Mouse (Mus musculus) limb, embryonic 10.5 days (tissue): ENCODE measurements around the gene Prn. TPM values are rescaled to one million over a fixed set of nuclear protein-coding genes. Genes with fewer than 3 reads are reported as not detected.

Experiments used
- DNase-seq: peaks from one replicate; pipeline ENCODE4 v3.0.0-alpha.2; 2017; ENCODE audit warnings: low spot score
- H3K27ac ChIP-seq: fragments of 300-500 bp; sonication (generic); 2 replicates; pipeline ENCODE4 v1.5.1; 2016; ENCODE audit warnings: mild to moderate bottlenecking
- H3K27me3 ChIP-seq: fragments of 300-500 bp; sonication (generic); 2 replicates; pipeline ENCODE4 v1.6.1; 2016; ENCODE audit warnings: low read depth, mild to moderate bottlenecking; ENCODE audit not compliant: poor library complexity, severe bottlenecking
- H3K36me3 ChIP-seq: fragments of 300-500 bp; sonication (generic); 2 replicates; pipeline ENCODE4 v1.6.1; 2016; ENCODE audit warnings: mild to moderate bottlenecking, moderate library complexity
- H3K4me1 ChIP-seq: fragments of 300-500 bp; sonication (generic); 2 replicates; pipeline ENCODE4 v1.6.1; 2016
- H3K4me3 ChIP-seq: fragments of 300-500 bp; sonication (generic); 2 replicates; pipeline ENCODE4 v1.5.1; 2016; ENCODE audit warnings: mild to moderate bottlenecking, moderate library complexity
- H3K9me3 ChIP-seq: fragments of 300-500 bp; sonication (generic); replicated peaks from 2 replicates; pipeline ENCODE4 v1.6.1; 2016; ENCODE audit warnings: mild to moderate bottlenecking
- WGBS: fragments of 180-500 bp; shearing (Covaris S2); methylation state at CpG from one replicate; pipeline ENCODE4 v1.1.7; 2016; 5-methylcytosine and 5-hydroxymethylcytosine counted together
- polyA plus RNA-seq: library from polyadenylated mRNA; unstranded; fragments of >200 nt; fragmentation: Nextera tagmentation; extraction: Ambion mirVana; gene quantifications from 2 replicates; pipeline ENCODE4 v1.2.1, GENCODE M21; 2016

Gene Prn
- polyA plus RNA-seq, 1 experiment from 2014 or later = not detected

DNA sequence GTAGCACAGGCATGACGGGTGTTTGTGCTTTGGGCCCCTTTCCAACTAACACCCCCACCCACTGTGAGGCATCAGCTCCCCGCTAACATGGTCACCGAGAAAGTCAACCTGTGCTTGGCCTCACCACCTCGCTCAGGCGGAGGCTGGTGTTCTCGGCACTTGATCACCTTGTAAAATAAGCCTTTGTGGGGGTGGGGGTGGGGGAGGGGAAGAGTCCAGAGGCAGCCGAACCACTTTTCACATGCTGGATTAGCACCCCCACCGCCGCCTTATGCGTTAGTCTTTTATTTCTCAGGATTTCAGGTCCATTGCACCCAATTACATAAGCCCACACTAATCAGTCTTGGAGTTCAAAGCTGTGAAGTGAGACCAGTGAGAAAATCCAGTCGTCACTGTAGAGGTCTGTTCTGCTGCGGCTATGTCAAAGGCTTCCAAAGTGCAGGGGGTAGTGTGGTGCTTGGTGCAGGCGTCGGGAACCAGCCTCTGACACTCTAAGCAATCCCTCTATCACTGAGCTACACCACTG, 83.9 kb downstream of the Prn start:
- DNase-seq = no peak
- H3K4me1 ChIP-seq = peaks cover 13% of the 10 kb centered on the region
- no peak overlapping the region for H3K4me3 ChIP-seq
- WGBS = 25% methylated on average over 14 of the region's 14 CpGs
- peaks cover 12% of the 10 kb centered on the region; the same call in 1 of the 2 replicates for H3K27me3 ChIP-seq
- no peak overlapping the region; the same call in 1 of the 2 replicates for H3K27ac ChIP-seq
- H3K36me3 ChIP-seq = no peaks in the 10 kb centered on the region
- no peaks in the 10 kb centered on the region for H3K9me3 ChIP-seq

DNA sequence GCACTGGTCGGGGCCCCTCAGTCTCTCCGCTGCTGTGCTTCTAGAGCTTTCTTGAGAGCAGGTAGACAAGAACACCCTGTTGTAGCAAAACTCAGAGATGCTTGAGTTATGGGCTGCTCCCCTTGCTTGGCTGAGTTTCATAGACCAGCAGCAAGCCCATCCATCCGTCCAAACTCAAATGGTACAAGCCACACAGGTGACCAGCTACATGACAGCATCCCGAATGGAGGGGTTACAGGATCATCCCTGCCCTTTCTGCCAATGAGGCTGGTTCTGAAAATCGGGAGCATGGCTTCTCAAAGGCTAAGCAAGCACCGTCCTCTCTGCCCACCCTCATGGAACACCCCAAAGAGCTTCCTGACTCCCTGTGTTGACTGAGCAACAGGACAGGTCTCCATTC, 85.2 kb downstream of the Prn start:
- Histone ChIP-seq H3K27ac (no peak overlapping the region), H3K4me3 (no peak overlapping the region), H3K9me3 (no peaks in the 10 kb centered on the region), H3K27me3 (peaks cover 12% of the 10 kb centered on the region; the same call in 1 of the 2 replicates), H3K4me1 (peaks cover 13% of the 10 kb centered on the region), H3K36me3 (no peaks in the 10 kb centered on the region)
- 88% methylated on average over 6 of the region's 6 CpGs for WGBS
- no peak for DNase-seq

DNA sequence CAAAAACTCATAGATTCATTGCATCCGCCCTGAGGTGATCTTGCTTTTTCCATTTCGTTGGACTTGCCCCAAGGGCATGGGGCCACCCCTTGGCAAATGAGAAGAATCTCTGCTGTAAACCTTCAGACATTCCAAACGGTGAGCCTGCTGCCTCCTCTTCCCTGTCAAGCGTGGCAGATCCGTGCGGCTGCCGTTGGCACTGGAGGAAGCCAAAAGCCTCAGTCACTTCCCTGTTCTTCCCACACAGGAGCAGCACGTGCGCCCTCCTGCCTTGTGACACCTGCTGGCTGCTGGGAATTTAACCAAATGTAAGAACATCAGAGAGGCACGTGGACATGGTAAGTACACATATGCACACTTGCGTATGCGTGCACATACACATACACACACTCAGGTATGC, 86.0 kb downstream of the Prn start:
- 90% methylated on average over 12 of the region's 12 CpGs for WGBS
- H3K36me3 ChIP-seq = no peaks in the 10 kb centered on the region
- H3K4me1 ChIP-seq = peaks cover 13% of the 10 kb centered on the region
- H3K4me3 ChIP-seq = no peak overlapping the region
- DNase-seq = no peak
- no peaks in the 10 kb centered on the region for H3K9me3 ChIP-seq
- H3K27ac ChIP-seq = no peak overlapping the region
- H3K27me3 ChIP-seq = peaks cover 12% of the 10 kb centered on the region; the same call in 1 of the 2 replicates

DNA sequence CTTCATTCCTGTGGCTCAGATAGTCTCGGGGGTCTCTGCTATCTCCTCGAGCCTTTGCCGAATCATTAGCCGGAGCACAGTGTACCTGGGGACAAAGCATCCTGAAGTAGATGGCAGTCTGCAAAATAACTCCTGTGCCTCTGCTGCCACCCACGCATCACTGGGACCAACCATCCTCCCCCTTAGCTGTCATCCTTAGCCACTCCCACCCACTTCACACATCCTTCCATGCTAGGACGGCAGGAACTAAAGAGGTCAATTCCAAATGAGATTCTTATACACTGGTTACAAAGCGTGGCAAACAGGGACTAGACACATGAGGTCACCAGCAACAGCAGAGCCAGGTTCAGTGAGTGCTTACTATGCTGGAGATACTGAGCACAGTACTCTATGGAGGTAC, 86.6 kb downstream of the Prn start:
- Histone ChIP-seq H3K27ac (no peak overlapping the region), H3K4me3 (no peak overlapping the region), H3K4me1 (peaks cover 13% of the 10 kb centered on the region), H3K36me3 (no peaks in the 10 kb centered on the region), H3K9me3 (no peaks in the 10 kb centered on the region), H3K27me3 (peaks cover 12% of the 10 kb centered on the region; the same call in 1 of the 2 replicates)
- no peak for DNase-seq
- WGBS = 83% methylated on average over 7 of the region's 7 CpGs

DNA sequence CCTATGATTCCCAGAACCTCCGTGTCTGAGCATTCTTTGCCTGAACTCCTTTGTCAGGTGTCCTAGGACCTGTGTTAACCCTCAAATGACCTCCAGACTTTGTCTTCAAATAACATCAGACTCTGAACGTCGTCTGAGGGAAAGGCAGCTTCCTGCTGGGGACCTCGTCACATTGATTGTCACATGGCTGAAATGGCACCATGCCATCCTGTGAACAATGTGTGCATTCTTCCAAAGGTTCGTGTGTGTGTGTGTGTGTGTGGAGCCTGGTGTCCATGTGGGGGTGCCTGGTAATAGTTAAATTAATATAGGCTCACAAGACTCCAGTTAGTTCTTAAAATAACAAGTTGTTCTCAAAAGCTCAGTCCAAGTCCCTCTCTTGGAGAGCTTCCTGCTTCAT, 87.6 kb downstream of the Prn start:
- Histone ChIP-seq H3K27ac (no peak overlapping the region), H3K4me3 (no peak overlapping the region), H3K36me3 (no peaks in the 10 kb centered on the region), H3K9me3 (no peaks in the 10 kb centered on the region), H3K27me3 (peaks cover 12% of the 10 kb centered on the region; the same call in 1 of the 2 replicates), H3K4me1 (peaks cover 13% of the 10 kb centered on the region)
- no peak for DNase-seq
- 70% methylated on average over 5 of the region's 5 CpGs for WGBS

DNA sequence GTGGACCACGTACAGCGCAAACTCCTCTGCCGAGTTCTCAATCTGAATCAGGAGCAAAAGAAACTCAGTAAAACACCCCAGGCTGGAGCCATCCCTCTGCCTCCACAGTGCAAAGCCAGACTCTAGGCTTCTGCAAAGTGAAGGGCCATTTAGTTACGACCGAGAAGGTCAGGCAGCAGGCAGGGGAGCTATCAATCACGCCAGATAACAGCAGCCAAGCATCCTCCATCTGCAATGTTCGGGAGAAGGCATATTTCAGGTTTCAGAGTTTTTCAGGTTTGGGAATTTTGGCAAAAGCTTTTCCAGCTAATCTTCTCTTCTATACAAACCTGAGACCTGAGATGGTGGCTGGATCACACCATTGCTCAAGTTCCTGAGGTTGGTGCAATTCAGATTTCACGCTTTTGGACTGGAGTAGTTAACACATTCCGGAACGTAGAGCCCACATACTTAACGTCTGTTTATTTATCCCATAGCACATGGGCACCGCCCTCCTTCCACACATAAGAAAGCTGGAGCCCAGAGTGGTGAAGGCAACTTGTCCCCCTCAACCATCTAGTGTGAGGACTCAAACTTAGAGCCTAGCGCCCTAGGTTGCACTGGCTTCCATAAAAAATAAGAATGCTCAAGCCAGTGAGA, 92.1 kb downstream of the Prn start:
- 48% methylated on average over 13 of the region's 13 CpGs for WGBS

DNA sequence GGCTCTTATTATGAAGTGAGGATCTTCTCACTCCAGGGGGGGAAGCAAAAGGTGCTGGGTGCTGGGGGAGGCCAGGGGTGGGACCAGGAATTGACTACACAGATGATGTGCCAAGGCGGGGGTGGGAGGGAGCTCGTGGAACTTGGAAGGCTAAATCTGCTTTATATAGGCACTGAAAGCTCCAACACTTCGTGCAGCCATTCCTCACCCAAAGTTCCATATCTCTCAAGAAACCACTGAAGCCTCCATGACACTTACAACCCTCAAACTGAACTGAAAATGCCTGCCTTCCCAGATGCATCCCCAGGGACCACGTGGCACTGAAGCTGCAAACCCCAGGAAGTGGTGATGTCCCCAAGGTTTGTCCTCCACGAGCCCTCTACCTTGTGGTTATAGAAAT, 94.2 kb downstream of the Prn start:
- Histone ChIP-seq H3K27me3 (no peaks in the 10 kb centered on the region), H3K4me1 (peaks cover 38% of the 10 kb centered on the region), H3K9me3 (no peaks in the 10 kb centered on the region), H3K27ac (no peak overlapping the region), H3K4me3 (no peak overlapping the region), H3K36me3 (no peaks in the 10 kb centered on the region)
- DNase-seq = no peak
- WGBS = 78% methylated on average over 5 of the region's 5 CpGs

More for the DNA sequence above, 92.1 kb downstream of the Prn start:
- Histone ChIP-seq H3K9me3 (no peaks in the 10 kb centered on the region), H3K27me3 (no peaks in the 10 kb centered on the region), H3K36me3 (no peaks in the 10 kb centered on the region), H3K4me1 (peaks cover 17% of the 10 kb centered on the region; the same call in 1 of the 2 replicates), H3K4me3 (no peak overlapping the region), H3K27ac (no peak overlapping the region)
- no peak for DNase-seq

DNA sequence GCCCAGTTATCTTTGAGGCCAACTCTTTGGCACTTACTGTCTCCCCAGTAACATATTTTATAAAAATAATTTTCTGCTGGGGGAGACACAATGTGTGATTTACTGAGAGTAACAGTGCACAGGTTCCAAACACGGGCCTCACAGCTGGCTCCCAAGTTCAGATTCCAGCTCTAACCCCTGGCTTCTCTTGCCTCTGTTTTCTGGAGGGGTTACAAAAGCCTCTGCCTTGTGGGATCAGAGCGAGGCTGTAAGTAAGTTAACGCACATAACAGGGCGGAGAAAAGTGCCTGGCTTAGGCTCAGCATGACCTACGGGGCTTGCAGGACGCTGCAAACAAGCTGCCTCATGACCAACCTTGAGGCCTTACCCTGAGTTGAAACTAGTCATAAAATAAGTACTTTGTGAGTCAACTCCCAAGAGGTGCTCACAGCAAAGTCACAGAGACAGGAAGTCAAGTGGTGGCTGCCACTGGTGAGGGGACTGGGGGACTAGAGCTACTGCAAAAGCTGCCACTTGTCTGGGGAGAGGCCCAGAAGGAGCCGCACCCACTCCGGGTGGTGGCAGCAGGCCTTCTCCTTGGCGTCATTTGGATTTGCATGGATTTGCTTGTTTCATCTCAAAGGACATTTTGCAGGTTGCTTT, 94.9 kb downstream of the Prn start:
- Histone ChIP-seq H3K36me3 (no peaks in the 10 kb centered on the region), H3K27ac (peak overlapping the region; percentile 42; the same call in 1 of the 2 replicates), H3K4me1 (peaks cover 39% of the 10 kb centered on the region), H3K4me3 (no peak overlapping the region), H3K27me3 (no peaks in the 10 kb centered on the region), H3K9me3 (no peaks in the 10 kb centered on the region)
- WGBS = 70% methylated on average over 9 of the region's 9 CpGs
- no peak for DNase-seq

DNA sequence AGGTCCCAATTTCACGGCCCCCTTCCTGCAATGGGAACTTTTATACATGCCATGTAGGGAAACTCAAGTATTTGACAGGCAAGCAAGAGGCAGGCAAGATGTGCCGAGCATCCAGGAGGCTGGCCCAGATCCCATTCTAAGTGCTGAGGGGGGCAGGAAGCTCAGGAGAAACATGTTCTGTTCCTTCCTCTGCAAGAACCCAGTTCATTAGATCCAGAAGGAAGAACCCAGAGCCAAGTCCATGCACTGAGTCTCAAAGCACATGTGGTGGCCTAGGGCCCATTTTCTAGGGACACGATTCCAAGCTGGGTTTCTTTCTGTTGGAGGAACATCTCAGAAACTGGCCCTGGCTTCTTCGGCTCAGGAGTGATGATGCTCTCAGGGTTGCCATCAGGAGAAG, 95.7 kb downstream of the Prn start:
- H3K27me3 ChIP-seq = no peaks in the 10 kb centered on the region
- H3K27ac ChIP-seq = no peak overlapping the region
- H3K4me3 ChIP-seq = no peak overlapping the region
- 93% methylated on average over 4 of the region's 4 CpGs for WGBS
- no peaks in the 10 kb centered on the region for H3K9me3 ChIP-seq
- no peaks in the 10 kb centered on the region for H3K36me3 ChIP-seq
- H3K4me1 ChIP-seq = peaks cover 39% of the 10 kb centered on the region
- no peak for DNase-seq

Other genes with a start within 250 kb of the Prn start
- gene Erv3, start 50.2 kb upstream of the Prn start, polyA plus RNA-seq = not detected in 2 replicates
- 9.8 and 19.3 TPM in 2 replicates for gene Prnp, start within 50 bp of the Prn start, polyA plus RNA-seq
- gene Prnd, start 40.9 kb downstream of the Prn start, polyA plus RNA-seq = 11.0 and 13.7 TPM in 2 replicates
- 5.5 and 5.9 TPM in 2 replicates for gene Rassf2, start 120.3 kb downstream of the Prn start, polyA plus RNA-seq
- gene Slc23a2, start 235.2 kb downstream of the Prn start, polyA plus RNA-seq = 8.1 and 9.8 TPM in 2 replicates